Mouse (Mus musculus): Measurements from ENCODE around the gene Taar8c. TPM values are rescaled to one million over a fixed set of nuclear protein-coding genes. Genes with fewer than 3 reads are reported as not detected.
"Not testable (repeated sequence)": the region's sequence is repeated elsewhere in the genome, so short reads cannot be mapped to it uniquely, and the experiment has no call there.

Taar8c gene
- polyA plus RNA-seq, 1 experiment: not detected

DNA sequence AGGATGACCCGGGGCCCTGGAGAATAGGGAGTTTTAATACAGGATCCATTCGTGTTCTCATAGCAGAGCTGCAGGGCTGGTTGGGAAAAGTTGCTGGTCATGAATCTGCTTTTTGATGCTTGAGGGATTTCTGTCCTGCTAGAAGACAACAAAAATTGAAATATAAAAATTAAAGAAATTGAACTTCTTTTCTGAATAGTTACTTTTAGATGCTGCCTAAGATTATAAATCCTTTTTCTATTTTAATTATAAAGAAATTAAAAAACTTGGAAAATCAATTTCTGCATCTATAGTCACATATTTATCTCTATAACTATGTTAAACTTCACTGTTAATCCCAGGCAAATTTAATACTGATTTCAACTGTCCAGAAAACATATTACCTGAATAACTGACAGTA lies 9.5 kb downstream of the Taar8c start, which contains the start of gene Taar8b:
Taar8b (minus strand) TSS at position 101 of the 400 bp plus-strand sequence.
- TF ChIP-seq POLR2A (IDR thresholded peaks at IDR 0.05; ENCODE audit: low read depth, low read length): no peak
- no peak for DNase-seq
- Histone ChIP-seq H3K4me1 (ENCODE audit: control insufficient read depth, insufficient read depth, low read length) (0 out of 2 replicates have a peak, but pooled peaks cover 1% of the 10 kb centered on the region), H3K36me3 (ENCODE audit: control insufficient read depth, insufficient read depth, low read length) (no peaks in the 10 kb centered on the region), H3K4me3 (ENCODE audit: insufficient read depth, low read depth, low read length) (no peak within 1 kb of the TSS), H3K27ac (ENCODE audit: insufficient read depth, low read depth, low read length) (no peak within 1 kb of the TSS), H3K27me3 (replicated peaks; ENCODE audit: control insufficient read depth, insufficient read depth, low read length) (no peaks in the 10 kb centered on the region)
- WGBS: 65% methylated on average over 2 of the region's 2 CpGs

DNA sequence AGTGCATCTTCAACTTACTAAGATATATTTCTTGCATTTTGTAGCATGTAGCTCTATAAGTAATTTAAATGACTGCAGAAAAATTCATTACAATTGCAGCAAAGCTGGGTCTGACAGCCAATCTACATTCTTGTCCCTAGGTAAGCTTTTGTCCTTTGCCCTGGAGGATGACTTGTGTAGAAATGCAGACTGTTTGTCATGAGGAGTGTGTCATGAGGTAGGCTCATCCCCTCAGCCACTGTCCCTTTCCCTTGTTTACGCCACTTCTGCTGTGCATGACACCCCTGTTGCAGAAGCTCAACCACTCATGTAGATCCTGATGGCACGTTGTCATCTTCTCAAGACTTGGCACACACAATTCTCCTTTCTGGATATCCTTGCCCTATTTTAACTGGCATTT lies 14.5 kb downstream of the Taar8c start:
- 93% methylated on average over 2 of the region's 2 CpGs for WGBS
- DNase-seq: no peak
- H3K36me3 ChIP-seq (ENCODE audit: control insufficient read depth, insufficient read depth, low read length): no peaks in the 10 kb centered on the region
- H3K4me1 ChIP-seq (ENCODE audit: control insufficient read depth, insufficient read depth, low read length): 0 out of 2 replicates have a peak, but pooled peaks cover 2% of the 10 kb centered on the region
- no peaks in the 10 kb centered on the region for H3K27me3 ChIP-seq (replicated peaks; ENCODE audit: control insufficient read depth, insufficient read depth, low read length)
- TF ChIP-seq POLR2A (IDR thresholded peaks at IDR 0.05; ENCODE audit: low read depth, low read length): no peak
- TF ChIP-seq CTCF (conservative IDR thresholded peaks at IDR 0.05; ENCODE audit: insufficient read depth, insufficient read length, low read depth, low read length): no peak
- no peak overlapping the region for H3K4me3 ChIP-seq (ENCODE audit: insufficient read depth, low read depth, low read length)
- H3K27ac ChIP-seq (ENCODE audit: insufficient read depth, low read depth, low read length): no peak overlapping the region

DNA sequence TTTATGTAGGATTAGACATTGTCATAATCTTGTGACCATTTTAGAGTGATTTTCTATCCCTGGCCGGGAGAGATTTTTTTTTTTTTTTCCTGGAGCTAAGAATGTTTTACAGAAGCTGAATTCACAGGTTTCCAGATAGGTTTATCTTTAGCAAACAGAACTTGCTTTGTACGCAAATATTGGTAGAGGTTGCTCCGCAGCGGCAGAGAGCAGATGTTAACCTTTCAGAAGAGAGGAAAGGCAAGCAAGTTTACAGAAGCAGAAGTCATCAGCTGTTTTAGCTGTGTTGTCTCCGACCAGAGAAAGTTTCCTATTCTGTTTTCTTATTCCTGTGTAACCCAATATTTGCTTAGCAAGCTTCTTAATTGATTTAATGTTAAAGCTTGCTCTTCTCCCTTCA lies 15.2 kb downstream of the Taar8c start:
- Histone ChIP-seq H3K27me3 (replicated peaks; ENCODE audit: control insufficient read depth, insufficient read depth, low read length) (no peaks in the 10 kb centered on the region), H3K4me3 (ENCODE audit: insufficient read depth, low read depth, low read length) (no peak overlapping the region), H3K27ac (ENCODE audit: insufficient read depth, low read depth, low read length) (no peak overlapping the region), H3K36me3 (ENCODE audit: control insufficient read depth, insufficient read depth, low read length) (no peaks in the 10 kb centered on the region), H3K4me1 (ENCODE audit: control insufficient read depth, insufficient read depth, low read length) (0 out of 2 replicates have a peak, but pooled peaks cover 2% of the 10 kb centered on the region)
- DNase-seq: no peak
- 60% methylated on average over 5 of the region's 5 CpGs for WGBS
- no peak for TF ChIP-seq CTCF (conservative IDR thresholded peaks at IDR 0.05; ENCODE audit: insufficient read depth, insufficient read length, low read depth, low read length)

DNA sequence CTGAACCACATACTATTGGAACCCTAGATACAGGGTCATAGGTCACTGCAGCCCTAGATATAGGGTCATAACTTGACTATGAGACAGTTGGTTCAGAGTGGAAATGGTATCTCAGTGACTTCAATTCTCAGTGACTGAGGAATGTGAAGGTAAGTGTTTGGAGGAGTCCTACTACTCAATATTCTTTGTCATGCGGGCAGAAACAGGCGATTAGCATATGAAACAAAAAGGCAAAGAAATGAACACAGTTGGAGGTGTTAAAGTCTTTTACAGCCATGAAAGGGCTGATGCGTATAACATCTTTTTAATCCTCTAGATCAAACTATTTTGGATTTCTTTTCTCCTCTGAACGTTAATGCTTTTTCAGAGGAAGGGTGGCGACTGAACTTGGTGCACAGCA lies 15.8 kb downstream of the Taar8c start:
- Histone ChIP-seq H3K27ac (ENCODE audit: insufficient read depth, low read depth, low read length) (no peak overlapping the region), H3K4me1 (ENCODE audit: control insufficient read depth, insufficient read depth, low read length) (0 out of 2 replicates have a peak, but pooled peaks cover 2% of the 10 kb centered on the region), H3K4me3 (ENCODE audit: insufficient read depth, low read depth, low read length) (no peak overlapping the region), H3K27me3 (replicated peaks; ENCODE audit: control insufficient read depth, insufficient read depth, low read length) (no peaks in the 10 kb centered on the region), H3K36me3 (ENCODE audit: control insufficient read depth, insufficient read depth, low read length) (no peaks in the 10 kb centered on the region)
- no peak for TF ChIP-seq CTCF (conservative IDR thresholded peaks at IDR 0.05; ENCODE audit: insufficient read depth, insufficient read length, low read depth, low read length)
- no peak for TF ChIP-seq POLR2A (IDR thresholded peaks at IDR 0.05; ENCODE audit: low read depth, low read length)
- 88% methylated on average over 5 of the region's 5 CpGs for WGBS
- no peak for DNase-seq

DNA sequence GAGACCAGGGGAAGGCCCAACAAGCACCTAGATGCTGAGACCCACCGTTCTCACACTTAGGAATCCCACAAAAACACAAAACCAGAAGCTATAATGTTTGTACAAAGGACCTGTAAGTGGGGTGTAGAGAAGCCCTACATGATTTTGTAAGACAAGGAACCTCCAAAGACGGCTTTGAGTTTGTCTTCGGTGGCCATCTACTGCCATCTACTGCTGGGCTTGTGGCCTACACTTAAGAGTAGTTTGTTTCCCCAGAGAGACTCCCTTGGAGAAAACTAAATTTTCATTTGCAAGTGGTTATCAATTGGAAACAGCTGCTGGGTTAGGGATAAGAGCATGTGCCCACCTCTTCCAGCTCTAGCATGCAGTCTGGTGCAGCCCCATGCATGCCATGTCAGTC lies 21.5 kb downstream of the Taar8c start:
- WGBS: 36% methylated on average over 3 of the region's 3 CpGs
- Histone ChIP-seq H3K36me3 (ENCODE audit: control insufficient read depth, insufficient read depth, low read length) (no peaks in the 10 kb centered on the region), H3K4me1 (ENCODE audit: control insufficient read depth, insufficient read depth, low read length) (no peaks in the 10 kb centered on the region), H3K27me3 (replicated peaks; ENCODE audit: control insufficient read depth, insufficient read depth, low read length) (no peaks in the 10 kb centered on the region), H3K27ac (ENCODE audit: insufficient read depth, low read depth, low read length) (no peak overlapping the region), H3K4me3 (ENCODE audit: insufficient read depth, low read depth, low read length) (no peak overlapping the region)
- peak; percentile 45 for DNase-seq
- TF ChIP-seq CTCF (conservative IDR thresholded peaks at IDR 0.05; ENCODE audit: insufficient read depth, insufficient read length, low read depth, low read length): peak; percentile 66
- no peak for TF ChIP-seq POLR2A (IDR thresholded peaks at IDR 0.05; ENCODE audit: low read depth, low read length)

DNA sequence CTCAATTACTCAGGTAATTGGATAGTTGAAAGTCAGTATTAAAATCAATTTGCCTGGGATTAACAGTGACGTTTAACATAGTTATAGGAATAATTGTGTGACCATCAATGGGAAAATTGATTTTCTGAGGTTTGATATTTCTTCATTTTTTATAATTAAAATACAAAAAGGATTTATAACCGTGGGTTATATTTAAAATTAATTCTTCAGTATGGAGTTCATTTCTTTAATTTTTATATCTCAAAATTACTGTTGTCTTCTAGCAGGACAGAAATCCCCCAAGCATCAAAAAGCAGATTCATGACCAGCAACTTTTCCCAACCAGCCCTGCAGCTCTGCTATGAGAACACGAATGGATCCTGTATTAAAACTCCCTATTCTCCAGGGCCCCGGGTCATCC lies 25.5 kb downstream of the Taar8c start, which contains the start of gene Taar8a:
Taar8a (plus strand) TSS at position 301 of the 400 bp plus-strand sequence.
- not testable (repeated sequence) for DNase-seq; H3K27me3 ChIP-seq (replicated peaks; ENCODE audit: control insufficient read depth, insufficient read depth, low read length); H3K36me3 ChIP-seq (ENCODE audit: control insufficient read depth, insufficient read depth, low read length); H3K4me1 ChIP-seq (ENCODE audit: control insufficient read depth, insufficient read depth, low read length); H3K27ac ChIP-seq (ENCODE audit: insufficient read depth, low read depth, low read length); H3K4me3 ChIP-seq (ENCODE audit: insufficient read depth, low read depth, low read length)
- 94% methylated on average over 2 of the region's 4 CpGs for WGBS

DNA sequence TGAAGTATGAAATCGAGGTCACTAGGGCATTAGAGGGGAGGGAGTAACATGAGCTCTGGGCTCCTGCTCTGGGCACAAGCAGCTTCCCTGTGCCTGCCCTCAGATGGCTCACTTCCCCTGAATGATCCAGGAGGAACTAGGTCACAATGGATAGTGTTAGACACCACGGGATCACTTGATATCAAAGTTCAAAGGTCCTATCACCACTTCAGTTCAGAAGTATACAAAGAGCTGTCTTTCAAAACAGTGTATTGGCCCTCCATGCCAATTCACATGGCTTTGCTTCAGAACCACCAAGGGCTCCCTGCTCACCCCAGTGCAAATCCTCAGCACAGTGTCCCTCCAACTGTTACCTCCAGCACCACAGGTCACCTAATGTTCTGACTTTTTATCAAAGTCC lies 27.0 kb downstream of the Taar8c start:
- H3K27ac ChIP-seq (ENCODE audit: insufficient read depth, low read depth, low read length); H3K4me1 ChIP-seq (ENCODE audit: control insufficient read depth, insufficient read depth, low read length); H3K4me3 ChIP-seq (ENCODE audit: insufficient read depth, low read depth, low read length); H3K36me3 ChIP-seq (ENCODE audit: control insufficient read depth, insufficient read depth, low read length); DNase-seq; H3K27me3 ChIP-seq (replicated peaks; ENCODE audit: control insufficient read depth, insufficient read depth, low read length): not testable (repeated sequence)
- 14% methylated on average over 2 of the region's 2 CpGs for WGBS

DNA sequence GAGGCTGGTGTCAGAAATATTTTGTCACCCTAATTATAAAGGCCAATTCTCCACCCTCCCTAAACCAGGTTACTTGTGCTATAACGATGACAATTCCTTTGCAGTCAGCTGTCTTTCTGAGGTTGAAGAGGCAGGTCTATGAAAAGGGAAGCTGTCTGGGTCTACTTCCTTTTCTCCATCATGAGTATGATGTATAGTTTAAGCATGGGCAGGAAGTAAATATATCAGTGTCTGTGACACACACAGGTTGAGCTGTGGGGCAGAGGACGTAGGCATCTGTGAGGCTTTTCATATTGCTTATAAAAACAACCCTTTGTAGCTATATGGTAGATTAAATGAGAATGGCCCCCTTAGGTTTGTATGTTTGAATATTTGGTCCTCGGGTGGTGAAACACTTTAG lies 42.7 kb downstream of the Taar8c start:
- no peak overlapping the region for H3K4me3 ChIP-seq (ENCODE audit: insufficient read depth, low read depth, low read length)
- H3K4me1 ChIP-seq (ENCODE audit: control insufficient read depth, insufficient read depth, low read length): no peaks in the 10 kb centered on the region
- WGBS: 76% methylated on average over 3 of the region's 3 CpGs
- TF ChIP-seq POLR2A (IDR thresholded peaks at IDR 0.05; ENCODE audit: low read depth, low read length) (no peak), CTCF (conservative IDR thresholded peaks at IDR 0.05; ENCODE audit: insufficient read depth, insufficient read length, low read depth, low read length) (no peak)
- no peaks in the 10 kb centered on the region for H3K27me3 ChIP-seq (replicated peaks; ENCODE audit: control insufficient read depth, insufficient read depth, low read length)
- no peak overlapping the region for H3K27ac ChIP-seq (ENCODE audit: insufficient read depth, low read depth, low read length)
- no peak for DNase-seq
- no peaks in the 10 kb centered on the region for H3K36me3 ChIP-seq (ENCODE audit: control insufficient read depth, insufficient read depth, low read length)
